Mouse (Mus musculus) T-helper 2 cell (primary cell): Measurements from ENCODE around the gene C1qtnf9.

ENCODE experiments used
- in situ Hi-C: fragments of 300-600 bp; cut with MboI, MseI; formaldehyde crosslinking; loops from one replicate; pipeline ENCODE4 v1.15.1; 2025; ENCODE audit warnings: high pct_unique_total_duplicates

The C1qtnf9 gene

GRCm38 (mm10) chr14:60767884-60768283 lies at the start of gene C1qtnf9:
Gene C1qtnf9, plus strand, starts transcription at chr14:60768134.
- in situ Hi-C loops = no loop called here

- in situ Hi-C loops = loop anchor here (25.0 kb wide), 1 partner anchor 1134 kb away; the partner anchor contains the start of gene Cdadc1
Observed at GRCm38 (mm10) chr14:60721304-60721703, 46.6 kb upstream of the C1qtnf9 start.

DNA sequence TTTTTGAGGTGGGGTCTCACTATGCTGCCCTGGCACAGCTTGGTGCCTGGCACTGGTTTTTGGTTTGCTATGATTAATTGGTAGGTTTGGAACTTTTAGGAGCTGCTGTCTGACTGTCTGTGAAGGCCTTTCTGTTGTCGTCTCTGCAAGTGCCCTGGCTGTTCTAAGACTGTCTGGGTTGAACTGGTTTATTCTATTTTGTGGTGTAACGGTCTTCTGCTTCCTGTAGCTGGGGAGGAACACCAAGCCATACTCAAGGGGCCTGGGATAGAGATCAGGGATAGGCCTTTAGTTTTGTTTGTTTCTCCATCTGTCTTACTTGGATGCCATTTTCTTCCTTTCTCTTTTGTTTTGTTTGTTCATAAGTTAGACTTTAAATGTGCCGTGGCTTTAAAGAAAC lies 46.0 kb upstream of the C1qtnf9 start:
- in situ Hi-C loops = loop anchor here (25.0 kb wide), 1 partner anchor 1135 kb away; the partner anchor contains the start of gene Cdadc1

- in situ Hi-C loops = no loop called here
Observed at GRCm38 (mm10) chr14:60726091-60726490, 41.8 kb upstream of the C1qtnf9 start.

- in situ Hi-C loops = no loop called here
Observed at GRCm38 (mm10) chr14:60727130-60727529, 40.8 kb upstream of the C1qtnf9 start.

DNA sequence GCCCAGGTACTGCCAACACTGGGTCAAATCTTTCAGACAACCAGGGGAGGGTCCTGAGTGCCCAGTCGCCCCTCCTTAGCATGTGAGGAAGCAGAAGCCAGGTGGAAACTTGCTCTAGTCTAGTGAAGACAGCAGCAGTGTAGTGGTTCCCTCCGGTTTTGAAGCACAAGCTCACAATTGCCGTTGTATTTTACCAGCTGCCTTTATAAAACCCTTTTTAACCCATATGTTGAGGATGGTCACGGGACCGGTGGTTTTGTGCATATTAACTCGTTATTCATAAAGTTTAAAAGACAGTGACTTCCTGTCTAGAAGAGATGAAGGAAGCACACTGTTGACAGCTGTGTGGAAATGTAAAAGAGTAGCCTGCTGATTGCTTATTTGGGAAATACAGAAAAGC lies 35.9 kb upstream of the C1qtnf9 start:
- in situ Hi-C loops = loop anchor here (5.0 kb wide), 1 partner anchor 50 kb away; the partner anchor contains the start of gene Mipep

- in situ Hi-C loops = loop anchor here (5.0 kb wide), 1 partner anchor 50 kb away; the partner anchor contains the start of gene Mipep
Observed at GRCm38 (mm10) chr14:60732787-60733186, 35.1 kb upstream of the C1qtnf9 start.

GRCm38 (mm10) chr14:60733706-60734105 lies 34.2 kb upstream of the C1qtnf9 start:
- in situ Hi-C loops = loop anchor here (5.0 kb wide), 1 partner anchor 49 kb away; the partner anchor contains the start of gene Mipep

DNA sequence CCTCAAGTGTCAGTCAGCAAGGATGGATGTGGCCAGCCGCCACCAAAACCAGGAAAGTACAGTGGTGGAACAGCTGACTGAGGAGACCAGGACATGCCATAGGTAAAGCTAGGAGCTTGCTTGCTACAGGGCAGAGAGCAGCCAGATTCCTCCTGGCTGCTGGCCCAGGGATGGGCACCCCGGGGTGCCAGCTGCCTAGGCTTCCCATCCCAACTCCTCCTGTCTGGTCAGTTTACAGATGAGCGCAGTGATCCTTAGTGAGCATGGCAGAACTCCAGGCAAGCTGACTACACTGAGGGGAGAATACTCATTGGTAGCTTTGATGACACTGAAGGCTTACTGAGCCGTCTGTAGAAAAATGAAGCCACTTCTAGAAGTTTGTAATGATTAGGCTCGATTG lies 32.7 kb upstream of the C1qtnf9 start:
- in situ Hi-C loops = no loop called here

- in situ Hi-C loops = no loop called here
Observed at GRCm38 (mm10) chr14:60735848-60736547, 31.9 kb upstream of the C1qtnf9 start.

DNA sequence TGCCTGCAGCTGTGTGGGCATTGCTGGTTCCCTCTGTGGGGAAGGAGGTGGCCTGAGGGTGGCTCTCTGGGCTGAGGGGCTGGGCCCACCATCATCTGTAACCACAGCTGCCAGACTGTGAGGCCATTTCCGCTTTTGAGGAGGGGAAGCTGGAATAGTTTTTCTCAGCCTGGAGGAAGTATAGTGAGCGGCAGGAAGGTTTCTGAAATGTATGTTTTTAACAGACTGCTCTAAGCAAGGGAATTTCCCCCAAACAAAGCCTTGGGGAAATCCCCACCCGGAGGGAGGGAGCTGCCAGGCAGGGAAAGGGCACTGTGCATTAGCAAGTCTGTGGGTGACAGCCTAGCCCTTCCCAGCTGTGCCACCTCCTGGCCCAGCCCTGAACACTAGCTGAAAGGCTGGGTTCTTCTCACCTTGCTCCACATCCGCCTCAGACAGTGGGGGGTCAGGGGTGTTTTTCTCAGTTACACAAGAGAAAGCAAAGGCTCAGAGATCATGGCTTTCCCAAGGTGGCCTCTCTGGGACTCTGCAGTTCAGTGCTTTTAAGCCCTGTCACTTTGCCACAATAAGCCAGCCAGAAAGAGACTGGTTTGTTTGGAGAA lies 31.2 kb upstream of the C1qtnf9 start:
- in situ Hi-C loops = no loop called here

DNA sequence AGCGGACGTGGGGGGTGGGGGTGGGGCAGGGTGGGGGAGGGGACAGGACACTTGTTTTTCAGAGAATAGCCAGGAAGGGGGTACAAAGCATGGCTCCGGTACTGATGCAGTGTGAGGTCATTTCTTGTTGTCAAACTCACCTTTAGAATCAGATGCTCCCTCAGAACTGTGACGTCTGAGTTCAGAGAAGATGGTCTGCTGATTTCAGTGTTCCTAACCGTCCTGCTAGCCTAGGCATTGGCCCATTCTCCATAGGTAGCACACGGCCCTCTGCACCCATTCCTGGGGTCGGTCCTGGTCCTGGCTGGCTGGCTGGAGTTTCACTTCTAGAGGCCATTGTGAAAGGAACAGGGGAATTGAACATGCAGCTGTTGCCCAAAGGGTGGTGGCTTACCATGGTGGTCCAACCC lies 30.7 kb upstream of the C1qtnf9 start:
- in situ Hi-C loops = no loop called here

DNA sequence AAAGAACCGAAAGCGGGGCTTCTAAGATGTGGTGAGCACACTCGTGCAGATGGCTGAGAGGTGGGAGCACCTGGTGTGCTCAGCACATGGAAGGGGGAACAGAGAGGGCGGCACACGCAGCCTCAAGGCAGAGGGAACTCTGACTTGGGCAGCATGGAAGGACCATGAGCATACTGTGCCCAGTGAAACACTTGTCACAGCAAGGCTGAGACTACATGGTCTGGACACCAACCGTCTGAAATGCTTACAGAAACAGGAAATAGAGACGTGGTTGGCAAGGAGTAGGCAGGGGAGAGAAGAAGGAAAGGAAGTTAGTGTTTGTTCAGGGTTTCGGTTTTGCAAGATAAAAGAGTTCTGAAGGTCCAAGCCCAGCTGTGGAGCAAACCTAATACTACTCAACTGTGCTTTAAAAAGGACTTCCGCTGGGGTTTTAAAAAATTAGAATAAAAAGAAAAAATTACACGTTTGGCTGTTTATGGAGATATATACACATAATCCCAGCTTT lies 29.4 kb upstream of the C1qtnf9 start:
- in situ Hi-C loops = no loop called here

DNA sequence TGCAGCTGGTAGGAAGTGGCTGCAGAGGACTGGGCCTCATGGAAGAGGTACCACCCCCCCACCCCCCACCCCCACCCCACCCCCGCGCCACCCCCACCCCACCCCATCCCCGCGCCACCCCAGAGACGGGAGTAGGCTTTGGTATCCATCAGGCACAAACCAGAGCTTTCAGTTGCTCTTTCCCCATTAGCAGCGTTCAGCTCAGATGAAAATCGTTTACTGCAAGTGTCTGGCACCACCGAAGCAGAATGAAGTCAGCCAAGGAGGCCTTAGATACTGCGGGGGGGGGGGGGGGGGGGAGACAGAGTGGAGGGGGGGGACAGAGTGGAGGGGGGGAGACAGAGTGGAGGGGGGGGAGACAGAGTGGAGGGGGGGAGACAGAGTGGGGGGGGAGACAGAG lies 28.8 kb upstream of the C1qtnf9 start:
- in situ Hi-C loops = no loop called here

GRCm38 (mm10) chr14:60739616-60740015 lies 28.3 kb upstream of the C1qtnf9 start:
- in situ Hi-C loops = no loop called here

GRCm38 (mm10) chr14:60740507-60740906 lies 27.4 kb upstream of the C1qtnf9 start:
- in situ Hi-C loops = no loop called here

- in situ Hi-C loops = no loop called here
Observed at GRCm38 (mm10) chr14:60741033-60741432, 26.9 kb upstream of the C1qtnf9 start.

DNA sequence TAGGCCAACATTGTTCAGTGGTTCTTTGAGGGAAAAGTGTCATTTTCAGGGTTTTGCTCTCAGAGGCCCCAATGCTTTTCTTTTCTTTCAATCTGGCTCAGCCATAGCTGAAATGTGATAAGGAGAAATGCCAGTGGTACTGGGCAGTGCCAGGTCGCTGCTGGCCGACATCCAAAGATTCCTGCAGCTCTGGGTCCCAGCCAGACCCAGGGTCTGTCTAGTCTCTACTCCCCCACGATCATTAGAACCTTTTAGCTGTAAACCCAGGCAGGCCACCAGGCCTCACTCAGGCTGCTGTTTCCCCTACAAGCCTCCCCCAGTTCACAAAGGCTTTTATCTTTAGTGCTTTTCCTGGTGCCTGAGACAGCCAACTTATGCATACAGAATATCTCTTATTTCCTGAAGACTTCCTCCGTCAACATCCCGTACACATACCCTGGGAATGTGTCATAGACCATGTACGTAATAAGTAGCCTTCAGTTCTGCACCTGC lies 26.4 kb upstream of the C1qtnf9 start:
- in situ Hi-C loops = no loop called here

GRCm38 (mm10) chr14:60743681-60744080 lies 24.3 kb upstream of the C1qtnf9 start:
- in situ Hi-C loops = no loop called here

DNA sequence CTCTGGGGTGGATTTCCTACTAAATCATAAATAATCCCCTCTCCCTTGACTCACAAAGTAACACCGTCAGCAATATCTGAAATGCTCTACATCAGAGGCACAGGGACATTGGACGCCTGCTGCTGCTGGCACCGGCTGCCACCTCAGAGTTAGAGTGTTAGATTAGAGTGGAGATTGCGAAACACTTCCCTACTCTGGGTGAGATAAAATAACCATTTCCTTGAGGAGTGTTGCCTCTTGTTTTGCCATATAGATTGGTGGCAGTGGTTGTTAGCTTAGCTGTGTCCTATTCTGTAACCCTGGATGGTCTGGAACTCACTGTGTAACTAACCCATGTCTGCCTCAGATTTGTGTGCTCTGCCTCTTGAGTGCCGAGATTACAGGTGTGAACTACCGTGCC lies 22.7 kb upstream of the C1qtnf9 start:
- in situ Hi-C loops = no loop called here

- in situ Hi-C loops = no loop called here
Observed at GRCm38 (mm10) chr14:60746141-60746540, 21.8 kb upstream of the C1qtnf9 start.

DNA sequence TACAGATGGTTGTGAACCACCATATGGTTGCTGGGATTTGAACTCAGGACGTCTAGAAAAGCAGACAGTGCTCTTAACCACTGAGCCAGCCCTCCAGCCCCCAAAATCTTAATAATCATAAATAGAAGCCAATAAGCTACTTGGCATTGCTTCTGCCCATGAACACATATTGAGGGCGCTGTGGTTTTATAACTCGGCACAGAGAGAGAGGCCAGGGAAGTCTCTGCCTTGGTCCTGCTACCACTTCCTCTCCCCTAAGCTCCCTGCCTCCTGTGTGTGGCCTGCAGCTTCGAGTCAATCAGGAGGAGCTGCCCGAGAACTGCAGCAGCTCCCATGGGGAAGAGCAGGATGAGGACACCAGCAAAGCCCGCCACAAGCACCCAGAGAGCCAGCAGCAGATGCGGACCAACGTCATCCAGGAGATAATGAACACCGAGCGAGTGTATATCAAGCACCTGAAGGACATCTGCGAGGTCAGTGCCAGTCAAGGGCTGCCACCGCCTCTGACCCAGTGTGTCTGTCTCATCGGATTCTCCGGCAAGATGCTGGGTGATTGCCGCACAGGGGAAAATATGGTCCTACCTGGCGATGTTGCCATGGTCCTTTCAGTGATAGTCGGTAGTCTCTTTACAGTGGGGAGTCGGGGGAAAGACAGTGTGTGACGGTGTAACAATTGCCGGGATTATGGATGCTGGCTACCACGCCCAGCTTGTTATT lies 20.6 kb upstream of the C1qtnf9 start:
- in situ Hi-C loops = no loop called here
